ENCODE assay signal across 8 mouse cellular contexts in genomic region chr2:35557911-35558825, GRCm38 (mm10). TPM values are rescaled to one million over a fixed set of nuclear protein-coding genes. Genes with fewer than 3 reads are reported as not detected.
DNase-seq lines count a peak whose midpoint lies in the region; ATAC-seq lines count a peak whose summit lies in the region.

TSS of gene Dab2ip (plus strand) at chr2:35558266.

- intact Hi-C loops in heart, postnatal 10 days (cut with DNase I) = no loop called here

- H3K27me3 ChIP-seq in forebrain, embryonic 14.5 days (replicated peaks; ENCODE audit: control insufficient read depth, insufficient read depth, low read length) = no peaks in the 10 kb centered on the region
- no peaks in the 10 kb centered on the region for H3K27me3 ChIP-seq in neural tube, embryonic 12.5 days (replicated peaks)

- no peaks in the 10 kb centered on the region for H3K9me3 ChIP-seq in forebrain, embryonic 14.5 days (replicated peaks; ENCODE audit: control insufficient read depth, low read length)
- no peaks in the 10 kb centered on the region for H3K9me3 ChIP-seq in neural tube, embryonic 12.5 days

- WGBS in forebrain, embryonic 14.5 days = 66% methylated on average over 29 of the region's 29 CpGs
- 45% methylated on average over 29 of the region's 29 CpGs for WGBS in neural tube, embryonic 12.5 days

- peak; percentile 43 for DNase-seq in embryo, embryonic 11 days
- no peak for DNase-seq in embryo, embryonic 9.5 days (ENCODE audit: extremely low spot score)
- DNase-seq in adrenal gland, postnatal 14 days = no peak
- no peak for DNase-seq in forebrain, embryonic 14.5 days (ENCODE audit: low spot score)
- peak; percentile 47 to 55 for DNase-seq in heart, postnatal 10 days
- DNase-seq in layer of hippocampus, postnatal 36 days = peak; percentile 49 to 63

- no peak for ATAC-seq in forebrain, embryonic 14.5 days
- peak; percentile 67 for ATAC-seq in neural tube, embryonic 12.5 days (ENCODE audit: low FRiP score, low read depth)
- ATAC-seq in megakaryocyte, adult 5-6 weeks (ENCODE audit: poor library complexity, severe bottlenecking) = no peak

- no peak within 1 kb of the TSS; the same call in 1 of the 2 replicates for H3K9ac ChIP-seq in forebrain, embryonic 14.5 days (ENCODE audit: low read length)
- H3K9ac ChIP-seq in neural tube, embryonic 12.5 days = 0 out of 2 replicates have a peak within 1 kb of the TSS, but pooled peaks have one; percentile 14

- H3K4me3 ChIP-seq in forebrain, embryonic 14.5 days (ENCODE audit: low read depth, low read length) = no peak within 1 kb of the TSS
- no peak within 1 kb of the TSS for H3K4me3 ChIP-seq in neural tube, embryonic 12.5 days

- no peaks in the 10 kb centered on the region for H3K36me3 ChIP-seq in forebrain, embryonic 14.5 days (ENCODE audit: control insufficient read depth, insufficient read depth, low read length)
- no peaks in the 10 kb centered on the region for H3K36me3 ChIP-seq in neural tube, embryonic 12.5 days

- H3K27ac ChIP-seq in forebrain, embryonic 14.5 days (ENCODE audit: low read depth, low read length) = no peak within 1 kb of the TSS
- H3K27ac ChIP-seq in neural tube, embryonic 12.5 days = no peak within 1 kb of the TSS

- no peak within 1 kb of the TSS for H3K4me2 ChIP-seq in forebrain, embryonic 14.5 days (ENCODE audit: low read length)
- peak within 1 kb of the TSS; percentile 36 for H3K4me2 ChIP-seq in neural tube, embryonic 12.5 days (replicated peaks)

- no peaks in the 10 kb centered on the region for H3K4me1 ChIP-seq in forebrain, embryonic 14.5 days (ENCODE audit: control insufficient read depth, insufficient read depth, low read length)
- H3K4me1 ChIP-seq in neural tube, embryonic 12.5 days = peaks cover 24% of the 10 kb centered on the region

RNA-seq across cellular contexts. Expression of gene Dab2ip, which starts in this region (rescaled TPM):
- 69.6 and 73.3 TPM in 2 replicates for total RNA-seq in adrenal gland, postnatal 14 days (2021)
- 29.7 and 37.9 TPM in 2 replicates for polyA plus RNA-seq in forebrain, embryonic 14.5 days (2014; fragmentation: Nextera tagmentation; extraction: Ambion mirVana)
- 10 to 100 TPM; 55.7 to 64.7 TPM for total RNA-seq in heart, postnatal 10 days (2021)
- 100 to 1,000 TPM; 102 to 108 TPM for total RNA-seq in layer of hippocampus, postnatal 36 days (2021)
- 65.7 and 77.7 TPM in 2 replicates for polyA plus RNA-seq in neural tube, embryonic 12.5 days (2016; fragmentation: Nextera tagmentation; extraction: Ambion mirVana)
- 3.7 and 4.9 TPM in 2 replicates for total RNA-seq in megakaryocyte, adult 5-6 weeks (2015)
- total RNA-seq in megakaryocyte, adult 5-6 weeks (2017) = 2.1 and 2.7 TPM in 2 replicates

Comparison
In these comparisons a context has a peak if more than half of its experiments do, and no peak if none do; other contexts are left out.
1. RNA of gene Dab2ip (total RNA-seq): 102 to 108 TPM in layer of hippocampus, postnatal 36 days, 69.6 to 73.3 TPM in adrenal gland, postnatal 14 days and 55.7 to 64.7 TPM in heart, postnatal 10 days; 2.1 to 4.9 TPM in megakaryocyte, adult 5-6 weeks; every median in the first group is over 4 times any median in the second.
2. DNase-seq: peak in embryo, embryonic 11 days (single experiment), heart, postnatal 10 days (2 of 2) and layer of hippocampus, postnatal 36 days (2 of 2); none in embryo, embryonic 9.5 days (single experiment), adrenal gland, postnatal 14 days (single experiment) and forebrain, embryonic 14.5 days (single experiment).